Mouse (Mus musculus): ENCODE data around the gene Timm10b. TPM values are rescaled to one million over a fixed set of nuclear protein-coding genes. Genes with fewer than 3 reads are reported as not detected.

Timm10b gene
- 10 to 100 TPM; 70.9 to 75.7 TPM for total RNA-seq (2021)

DNA sequence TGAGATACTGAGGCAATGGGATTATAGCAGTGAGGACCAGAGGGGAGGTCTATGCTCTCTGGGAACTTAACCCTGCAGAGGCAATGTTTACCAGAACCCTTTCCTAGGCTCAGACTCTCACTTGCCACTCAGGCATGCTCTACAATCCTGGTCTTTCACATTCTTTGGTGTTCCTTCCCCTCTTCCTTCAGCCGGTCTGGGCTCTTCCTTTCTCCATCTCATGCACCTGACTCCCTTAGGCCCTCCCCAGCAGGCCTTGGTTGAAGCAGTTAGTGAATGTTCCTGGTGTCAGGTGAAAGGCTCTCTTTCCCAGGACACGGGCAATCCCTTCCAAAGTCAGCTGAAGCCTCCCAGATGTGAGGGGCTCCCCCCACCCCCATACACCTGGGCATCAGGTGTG, at the start of gene Timm10b:
Gene Timm10b (plus strand): TSS at position 301 of the 400 bp plus-strand sequence.
- intact Hi-C loops (cut with DNase I), result loop anchor here (5.0 to 10.0 kb wide), 3 partner anchors 82 to 235 kb away; partner anchors contain the start of genes Cnga4, Fam160a2 and Mrpl17
- no peak for DNase-seq (ENCODE audit: low spot score in 2 of 2)

DNA sequence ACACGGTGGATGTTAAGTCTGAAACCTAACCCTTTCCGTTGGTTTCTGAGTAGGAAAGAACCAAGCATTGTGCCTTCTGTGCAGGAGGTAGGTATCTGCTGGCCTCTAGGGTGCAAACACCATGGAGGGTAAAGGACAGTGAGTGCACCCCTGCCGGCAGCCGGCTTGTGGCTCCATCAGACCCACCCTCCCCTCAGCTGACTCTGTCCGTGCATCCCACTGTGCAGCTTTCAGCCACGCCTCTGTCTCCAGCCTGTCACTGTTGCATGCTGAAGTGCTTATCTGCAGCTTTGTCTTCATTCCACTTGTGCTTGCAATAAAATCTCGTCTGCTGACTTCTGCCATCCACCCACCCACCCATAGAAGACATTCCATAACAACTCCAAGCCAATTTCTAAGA, 49.8 kb upstream of the Timm10b start:
- intact Hi-C loops (cut with DNase I), result no loop called here
- DNase-seq (ENCODE audit: low spot score in 2 of 2), result no peak

DNA sequence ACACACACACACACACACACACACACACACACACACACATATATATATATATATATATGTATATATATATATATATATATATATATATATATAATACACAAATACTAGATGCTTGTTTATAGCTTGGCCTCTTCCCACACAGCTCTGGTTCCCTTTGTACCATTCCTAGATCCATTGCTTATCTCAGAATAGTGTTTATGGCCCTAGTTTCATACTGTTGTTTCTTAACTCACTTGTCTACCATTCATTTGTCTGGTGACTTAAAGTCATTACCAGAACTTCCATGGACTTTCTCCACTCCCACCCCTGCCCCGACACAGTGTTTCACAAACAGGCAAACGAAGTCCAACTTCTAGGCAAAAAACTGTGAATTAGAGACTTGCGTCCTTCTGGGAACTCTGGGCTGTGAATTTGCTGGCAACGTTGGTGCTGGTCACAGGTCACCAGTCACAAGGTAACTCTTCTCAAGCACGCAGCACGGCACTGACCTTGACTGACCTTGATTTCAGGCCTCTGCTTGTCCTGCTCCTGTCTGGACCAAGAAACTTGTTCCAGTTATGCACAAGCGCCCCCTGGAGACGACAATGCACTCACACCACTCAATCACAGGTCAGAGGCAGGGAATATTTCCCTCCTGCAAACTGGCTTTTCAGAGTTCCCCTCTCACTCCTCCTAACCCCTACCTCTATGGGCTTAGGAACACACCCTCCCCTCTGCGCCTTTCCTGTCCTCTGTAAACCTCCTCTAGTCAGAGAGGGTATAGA, 36.8 kb upstream of the Timm10b start:
- DNase-seq (ENCODE audit: low spot score in 2 of 2), result peak; percentile 47 to 53
- intact Hi-C loops (cut with DNase I), result loop anchor here (5.0 kb wide), 1 partner anchor 51 kb away; the partner anchor contains the start of gene Smpd1

DNA sequence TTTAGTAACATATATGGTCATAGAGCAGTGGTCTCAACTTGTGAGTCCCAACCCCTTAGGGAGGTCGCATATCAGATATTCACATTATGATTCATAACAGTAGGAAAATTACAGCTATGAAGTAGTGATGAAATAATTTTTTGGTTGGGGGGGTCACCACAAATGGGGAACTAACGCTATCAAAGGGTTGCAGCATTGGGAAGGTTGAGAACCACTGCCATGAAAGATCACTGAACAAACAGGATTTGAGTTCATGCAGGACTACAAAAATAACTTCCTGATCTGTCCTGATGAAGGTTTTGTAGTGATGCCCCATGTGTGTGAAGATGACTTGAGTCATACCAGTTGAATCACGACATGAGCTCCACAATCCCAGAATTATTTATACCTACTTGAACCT, 31.4 kb upstream of the Timm10b start:
- intact Hi-C loops (cut with DNase I), result no loop called here
- no peak for DNase-seq (ENCODE audit: low spot score in 2 of 2)

DNA sequence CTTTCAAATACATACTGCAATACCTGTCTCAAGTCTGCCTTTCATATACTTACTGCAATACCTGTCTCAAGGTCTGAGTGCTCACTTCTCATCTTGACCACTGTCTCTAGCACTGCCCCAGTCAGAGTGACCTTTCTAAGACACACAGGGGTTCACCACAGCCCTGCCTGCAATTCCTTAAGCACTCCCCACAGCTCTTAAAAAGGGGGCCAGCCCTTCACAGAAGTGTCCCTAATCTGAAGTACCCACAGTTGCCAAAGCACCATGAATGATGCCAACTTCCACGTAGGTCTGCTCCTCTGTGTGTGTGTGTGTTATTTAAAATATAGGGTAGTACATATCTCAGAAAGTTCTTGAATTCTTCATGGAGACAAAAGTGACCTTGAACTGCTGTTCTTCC, 28.1 kb upstream of the Timm10b start:
- intact Hi-C loops (cut with DNase I), result no loop called here
- no peak for DNase-seq (ENCODE audit: low spot score in 2 of 2)

DNA sequence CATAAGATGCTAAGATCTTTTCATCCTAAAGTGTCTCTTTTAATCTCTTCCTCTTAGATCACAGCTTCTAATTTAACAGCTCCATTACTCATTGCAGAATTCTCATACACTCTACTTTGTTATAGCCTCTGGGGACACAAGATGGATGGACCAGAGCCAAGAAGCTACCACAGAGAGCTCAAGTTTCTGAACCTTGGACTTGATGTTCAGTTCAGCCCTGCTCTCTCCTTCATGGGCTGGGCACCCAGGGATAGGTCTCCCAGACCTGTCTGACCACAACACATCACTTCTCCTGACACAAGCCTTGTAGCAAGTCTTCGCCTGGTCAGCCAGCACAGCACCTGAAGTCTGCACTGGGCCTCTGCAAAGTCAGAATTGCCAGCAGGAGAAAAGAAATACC, 25.5 kb upstream of the Timm10b start:
- no peak for DNase-seq (ENCODE audit: low spot score in 2 of 2)
- intact Hi-C loops (cut with DNase I), result no loop called here

DNA sequence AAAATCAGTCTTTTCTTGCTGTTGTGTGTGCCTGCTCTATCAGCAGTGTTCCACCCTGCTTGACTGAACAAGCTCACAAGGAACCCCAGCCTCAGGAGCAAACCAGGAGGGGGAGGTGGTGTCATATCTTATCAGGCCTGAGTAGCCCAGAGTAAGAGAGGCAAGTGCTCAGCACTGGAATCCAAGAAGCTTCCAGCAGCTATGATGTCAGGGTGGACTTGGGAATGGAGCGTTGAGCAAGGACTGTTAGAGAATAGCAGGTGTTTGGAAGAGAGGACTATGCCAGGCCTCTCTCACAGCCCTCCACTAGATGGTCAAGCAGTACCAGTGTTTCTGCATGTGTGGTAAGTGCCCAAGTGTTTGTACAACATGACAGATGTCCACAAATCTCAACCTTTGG, 24.1 kb upstream of the Timm10b start:
- DNase-seq (ENCODE audit: low spot score in 2 of 2), result no peak
- intact Hi-C loops (cut with DNase I), result no loop called here

DNA sequence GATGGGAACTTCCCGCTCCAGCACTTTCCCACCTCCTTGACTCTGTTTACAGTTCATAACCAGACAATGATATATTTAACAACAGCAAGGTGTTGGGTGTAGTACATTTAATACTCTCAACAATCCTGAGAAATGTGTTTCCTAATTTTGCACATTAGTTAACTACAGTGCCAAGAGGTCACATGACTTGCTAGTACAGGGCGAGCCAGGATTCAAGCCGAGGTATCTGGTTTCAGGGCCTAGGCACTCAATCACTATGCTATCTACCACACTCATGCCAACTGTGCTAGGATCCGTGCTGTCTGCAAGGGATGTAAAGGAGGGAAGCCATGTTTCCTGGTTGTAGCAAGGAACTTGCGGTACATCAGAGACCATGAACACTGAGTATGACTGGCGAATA, 23.3 kb upstream of the Timm10b start:
- no peak for DNase-seq (ENCODE audit: low spot score in 2 of 2)
- intact Hi-C loops (cut with DNase I), result no loop called here

DNA sequence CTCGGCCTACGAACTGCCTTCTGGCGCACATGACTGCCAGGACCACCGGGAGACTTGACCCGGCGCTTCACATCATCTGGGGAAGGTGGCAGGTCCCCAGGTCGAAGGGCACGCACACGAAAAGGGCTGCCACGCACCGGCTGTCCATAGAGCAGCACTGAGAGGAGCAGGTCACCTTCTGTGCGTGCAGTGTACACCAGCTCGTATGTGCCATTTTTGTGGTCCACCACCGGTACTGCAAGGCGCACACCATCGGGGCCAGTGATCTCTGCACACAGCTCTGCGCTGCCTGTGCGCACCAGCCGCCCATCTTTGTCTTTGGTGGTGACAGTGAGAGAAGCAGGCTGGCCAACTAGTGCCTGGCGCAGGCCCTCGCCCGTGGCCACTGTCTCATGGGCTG, 22.0 kb upstream of the Timm10b start:
- intact Hi-C loops (cut with DNase I), result no loop called here

DNA sequence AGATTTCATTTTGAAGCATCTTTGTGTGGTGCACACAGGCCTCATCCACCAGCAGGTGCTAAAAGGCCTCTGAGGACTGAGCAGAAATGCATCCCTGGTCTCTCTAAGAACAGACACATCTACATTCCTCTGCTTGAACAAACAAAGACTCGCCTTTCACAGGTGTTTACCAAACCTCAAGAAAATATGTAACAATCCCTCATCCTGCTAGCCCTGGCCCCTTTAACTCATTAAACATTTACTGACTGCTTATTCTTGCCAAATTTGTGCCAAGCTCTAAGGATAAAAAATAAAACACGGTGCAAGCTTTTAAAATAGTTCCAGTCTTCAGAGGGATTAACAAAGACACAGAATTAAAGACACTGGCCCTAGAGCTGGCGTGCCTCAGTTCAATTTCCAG, 20.2 kb upstream of the Timm10b start:
- intact Hi-C loops (cut with DNase I), result no loop called here
- no peak for DNase-seq (ENCODE audit: low spot score in 2 of 2)

More for the DNA sequence above, 22.0 kb upstream of the Timm10b start:
- DNase-seq (ENCODE audit: low spot score in 2 of 2), result no peak

DNA sequence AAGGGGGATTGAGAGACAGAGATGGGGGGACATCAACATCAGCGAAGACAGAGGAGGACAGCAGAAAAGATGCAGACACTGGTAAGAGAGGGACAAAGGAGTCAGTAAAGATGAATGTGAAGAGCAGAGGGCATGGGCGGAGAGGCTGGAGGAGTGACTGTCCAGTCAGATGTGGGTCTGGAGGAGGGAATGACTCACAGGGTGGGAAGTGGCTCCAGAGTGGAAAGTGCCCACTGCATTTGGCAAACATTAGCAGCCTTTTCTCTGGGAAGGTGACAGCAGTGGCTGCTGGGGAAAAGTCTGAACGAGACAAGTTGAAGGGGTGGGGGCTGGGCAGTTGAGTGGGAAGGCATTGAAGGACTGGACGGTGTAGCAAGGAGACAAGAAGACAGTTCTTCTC, 18.8 kb upstream of the Timm10b start:
- intact Hi-C loops (cut with DNase I), result no loop called here
- DNase-seq (ENCODE audit: low spot score in 2 of 2), result no peak

DNA sequence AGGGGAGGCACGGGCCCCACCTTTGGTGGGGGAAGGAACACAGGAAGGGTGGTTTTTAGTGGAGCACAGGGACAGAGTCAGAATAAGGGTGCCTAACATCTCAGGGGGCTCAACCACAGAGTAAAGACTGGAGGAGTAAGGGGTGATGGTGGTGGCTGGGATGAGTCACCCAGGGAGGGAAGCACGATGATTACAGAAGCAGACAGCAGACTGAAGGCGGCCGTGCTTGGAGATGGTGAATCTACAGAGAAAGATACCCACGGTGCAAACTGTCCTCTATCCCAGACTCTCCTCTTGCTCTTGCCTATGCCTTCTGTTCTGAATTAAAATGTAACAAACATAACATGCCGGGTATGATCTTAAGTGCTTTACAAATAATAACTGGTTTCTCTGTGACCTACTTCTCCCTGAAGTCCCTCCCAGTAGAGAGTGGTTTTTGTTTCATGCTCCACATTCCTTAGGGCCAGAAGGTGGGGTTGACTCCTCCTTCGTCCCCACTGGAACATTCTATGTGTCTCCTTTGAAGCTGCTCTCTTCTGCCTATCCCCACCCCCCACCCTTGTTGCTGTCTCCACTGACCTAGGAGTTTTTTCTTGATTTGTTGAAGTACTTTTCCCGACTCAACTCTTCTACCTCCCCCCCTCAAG, 18.1 kb upstream of the Timm10b start:
- intact Hi-C loops (cut with DNase I), result no loop called here
- DNase-seq (ENCODE audit: low spot score in 2 of 2), result peak in 1 of 2 experiments; percentile 47

DNA sequence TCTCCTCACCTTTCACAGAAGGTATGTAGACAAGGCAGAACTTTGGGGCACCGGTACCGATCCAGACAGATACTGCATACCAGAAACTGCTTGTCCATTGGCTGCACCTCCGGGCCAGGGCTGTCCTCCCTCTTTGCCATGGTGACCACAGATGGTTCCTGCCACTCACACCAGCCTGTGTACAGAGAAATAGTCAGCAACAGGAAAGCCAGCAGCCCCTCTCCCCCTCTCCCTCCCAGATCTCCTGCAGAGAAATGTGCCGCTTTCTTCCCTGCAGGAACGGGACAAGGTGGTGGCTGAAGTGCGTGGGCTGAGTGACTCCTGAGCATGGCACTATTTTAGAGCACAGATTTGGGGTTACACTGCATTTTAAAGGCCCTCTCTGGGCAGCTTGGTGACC, 14.5 kb upstream of the Timm10b start:
- intact Hi-C loops (cut with DNase I), result no loop called here
- DNase-seq (ENCODE audit: low spot score in 2 of 2), result no peak

DNA sequence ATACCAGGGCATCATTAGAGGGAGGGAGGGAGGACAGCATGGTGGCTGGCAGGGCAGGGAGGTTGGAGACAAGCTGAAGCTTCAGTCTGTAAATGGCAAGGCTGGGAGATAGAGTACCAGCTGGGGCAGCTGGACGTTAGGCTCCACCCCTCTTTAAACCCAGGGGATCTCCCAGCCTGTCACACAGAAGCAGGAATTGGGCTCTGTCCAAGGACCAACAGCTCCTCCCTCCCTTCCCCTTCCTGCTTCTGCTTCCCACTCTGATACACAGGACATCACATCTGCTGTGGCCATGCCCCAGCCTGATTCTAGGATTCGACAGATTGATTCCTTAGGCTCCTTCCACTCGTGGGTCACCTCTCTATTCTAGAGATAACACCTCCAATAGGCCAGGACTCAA, 11.2 kb upstream of the Timm10b start:
- intact Hi-C loops (cut with DNase I), result no loop called here
- DNase-seq (ENCODE audit: low spot score in 2 of 2), result no peak

DNA sequence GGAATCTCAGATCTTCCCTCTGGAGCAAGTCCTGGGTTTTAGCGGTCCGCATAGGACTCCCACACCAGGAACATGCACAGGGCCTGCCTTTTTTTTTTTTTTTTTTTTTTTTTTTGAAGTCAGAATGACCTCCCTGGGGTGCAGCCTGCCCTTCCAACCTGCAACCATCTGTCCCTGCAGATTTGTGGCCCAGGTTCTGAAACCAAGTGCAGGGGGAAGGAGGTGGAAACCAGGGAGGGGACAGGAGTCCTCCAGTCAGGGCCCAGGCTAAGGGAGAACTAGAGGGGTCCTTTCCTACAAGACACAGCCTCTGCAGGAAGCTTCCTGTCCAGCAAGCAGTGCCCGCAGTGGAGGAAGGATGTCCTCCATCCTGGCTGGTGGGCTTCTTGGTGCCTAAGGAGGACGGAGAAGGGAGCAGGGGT, 7.3 kb upstream of the Timm10b start:
- intact Hi-C loops (cut with DNase I), result loop anchor here (2.0 to 10.0 kb wide), 3 partner anchors 64 to 228 kb away; partner anchors contain the start of genes Cnga4, Fam160a2, Ilk and Rrp8
- peak in 1 of 2 experiments; percentile 30 for DNase-seq (ENCODE audit: low spot score in 2 of 2)

DNA sequence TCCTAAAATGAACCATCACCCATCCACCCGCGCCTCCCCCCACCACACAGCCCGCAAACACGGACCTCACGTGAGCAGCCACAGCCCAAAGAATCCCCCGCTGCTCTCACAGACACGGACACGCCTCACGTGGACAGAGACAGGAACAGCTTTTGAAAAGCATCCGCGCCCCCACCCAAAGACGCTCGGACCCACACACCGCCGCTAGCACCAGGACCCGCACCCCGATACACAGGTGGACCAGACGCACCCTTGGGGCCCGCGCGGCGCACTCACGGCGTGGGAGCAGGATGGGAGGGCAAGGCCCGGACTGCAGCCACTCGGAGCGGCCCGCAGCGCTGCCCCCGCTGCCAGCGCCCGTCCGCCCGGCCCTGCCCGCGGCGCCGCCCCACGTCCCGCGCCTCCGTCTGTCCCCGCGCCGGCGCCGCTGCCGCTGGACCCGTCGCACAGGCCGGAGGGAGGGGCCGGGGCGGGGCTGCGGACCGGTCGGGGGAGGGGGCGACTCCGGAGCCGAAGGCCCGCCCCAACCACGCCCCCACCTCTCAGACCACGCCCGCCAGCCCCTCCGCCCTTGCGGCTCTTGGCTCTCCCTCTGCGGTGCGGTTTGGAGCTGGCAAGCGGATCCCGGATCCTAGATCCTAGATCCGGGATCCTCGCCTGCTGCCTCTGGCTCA, 6.6 kb upstream of the Timm10b start, which contains the start of gene Trim3:
Gene Trim3 (minus strand): TSS at position 445 of the 674 bp plus-strand sequence.
- intact Hi-C loops (cut with DNase I), result loop anchor here (2.0 to 10.0 kb wide), 3 partner anchors 64 to 228 kb away; partner anchors contain the start of genes Cnga4, Fam160a2, Ilk and Rrp8
- peak; percentile 88 to 94 for DNase-seq (ENCODE audit: low spot score in 2 of 2)

DNA sequence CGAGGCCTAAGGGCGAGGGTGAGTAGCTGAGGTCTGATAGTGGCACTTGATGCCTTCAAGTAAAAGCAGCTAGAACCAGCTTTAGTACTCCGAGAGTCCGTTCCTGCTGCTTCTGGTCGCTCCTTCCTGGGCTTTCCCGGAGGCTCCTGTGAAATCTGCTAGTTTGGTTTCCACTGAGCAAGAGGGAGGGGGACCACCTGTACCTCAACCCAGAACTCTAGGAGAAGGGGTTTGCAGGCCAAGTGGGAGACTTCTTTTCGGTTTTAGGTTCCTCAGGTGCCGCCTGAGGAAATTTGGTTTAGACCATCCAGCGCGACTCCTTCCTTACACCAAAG, 6.1 kb upstream of the Timm10b start:
- intact Hi-C loops (cut with DNase I), result loop anchor here (2.0 to 10.0 kb wide), 3 partner anchors 65 to 229 kb away; partner anchors contain the start of genes Cnga4, Fam160a2, Ilk and Rrp8
- DNase-seq (ENCODE audit: low spot score in 2 of 2), result no peak

DNA sequence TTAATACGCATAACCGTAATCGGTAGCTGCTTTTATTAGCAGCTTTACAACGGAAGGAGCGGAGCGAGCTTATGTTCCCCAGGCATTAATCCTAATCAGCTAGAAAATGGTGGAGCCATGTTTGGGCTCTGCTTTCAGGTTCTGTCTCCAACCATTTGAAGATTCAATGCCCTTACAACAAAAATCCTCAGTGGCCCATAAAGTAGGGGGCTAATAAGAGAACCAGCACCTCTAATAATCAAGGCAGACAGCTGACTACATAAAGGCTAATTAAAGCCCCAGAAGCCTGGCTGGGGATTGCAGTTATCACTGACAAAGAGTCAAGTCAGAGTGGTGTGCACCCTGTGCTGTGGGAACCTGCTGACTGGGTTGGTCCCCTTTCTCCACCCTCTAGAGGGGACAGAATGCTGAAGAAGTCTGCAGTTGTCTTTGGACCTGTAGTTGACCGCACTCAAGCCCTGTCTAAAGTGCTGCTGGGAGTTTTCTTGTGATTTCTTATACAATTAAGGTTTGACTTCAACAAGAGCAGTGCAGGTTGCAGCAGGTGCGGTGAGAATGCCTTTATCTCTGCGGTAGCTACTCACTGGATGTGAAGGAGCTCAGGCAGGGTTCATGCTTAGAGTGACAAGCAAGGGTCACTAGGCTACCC, 5.5 kb upstream of the Timm10b start:
- no peak for DNase-seq (ENCODE audit: low spot score in 2 of 2)
- intact Hi-C loops (cut with DNase I), result loop anchor here (5.0 to 10.0 kb wide), 2 partner anchors 103 to 230 kb away; partner anchors contain the start of genes Cnga4, Fam160a2, Ilk and Rrp8

DNA sequence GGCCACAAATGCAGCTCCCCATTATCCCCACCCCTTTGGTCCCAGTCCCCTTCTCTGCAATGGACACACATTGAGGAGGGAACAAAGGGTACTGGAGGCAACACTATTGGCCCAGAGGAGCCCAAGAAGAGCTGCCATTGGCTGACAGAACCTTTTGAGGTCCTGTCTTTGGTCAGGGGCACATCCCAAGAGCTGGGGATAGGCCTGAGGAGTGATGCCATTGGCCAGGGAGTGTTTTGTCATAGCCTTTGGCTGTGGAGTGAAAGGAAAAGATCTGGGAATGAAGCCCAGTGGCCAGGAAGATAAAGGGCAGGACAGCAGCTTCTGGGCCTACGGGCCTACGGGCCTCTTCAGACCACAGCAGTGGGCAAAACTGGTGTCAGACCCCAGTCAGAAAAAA, 4.1 kb upstream of the Timm10b start:
- no peak for DNase-seq (ENCODE audit: low spot score in 2 of 2)
- intact Hi-C loops (cut with DNase I), result loop anchor here (5.0 to 10.0 kb wide), 2 partner anchors 78 to 231 kb away; partner anchors contain the start of genes Cnga4 and Fam160a2

Data from left cerebral cortex, postnatal 36 days (tissue).